Mouse (Mus musculus) common myeloid progenitor, adult 5-6 weeks (primary cell): Measurements from ENCODE around the gene Dnajb7. TPM values are rescaled to one million over a fixed set of nuclear protein-coding genes. Genes with fewer than 3 reads are reported as not detected.

Experiments used
- ATAC-seq: replicated peaks from 2 replicates; pipeline ENCODE4 v1.8.0; 2016; ENCODE audit warnings: low read depth, mild to moderate bottlenecking, moderate TSS enrichment, inconsistent platforms; ENCODE audit not compliant: poor library complexity, severe bottlenecking
- total RNA-seq: library from RNA; stranded (forward); fragments of 200-1000, 187-1606 nt; gene quantifications from 2 replicates; pipeline ENCODE4 v1.2.3, GENCODE M21; 2017

Gene Dnajb7
- 0.15 TPM in 1 of 2 replicates, not detected in the other for total RNA-seq

GRCm38 (mm10) chr15:81408199-81408598 is at the start of gene Dnajb7:
Gene Dnajb7 (minus strand): TSS chr15:81408299.
- no peak for ATAC-seq

GRCm38 (mm10) chr15:81448463-81448862 is 40.4 kb upstream of the Dnajb7 start:
- peak; percentile 83 for ATAC-seq

- ATAC-seq = no peak
Observed at GRCm38 (mm10) chr15:81439236-81439635, 31.1 kb upstream of the Dnajb7 start.

GRCm38 (mm10) chr15:81438345-81438744 is 30.2 kb upstream of the Dnajb7 start:
- no peak for ATAC-seq

- ATAC-seq = no peak
Observed at GRCm38 (mm10) chr15:81431195-81431594, 23.1 kb upstream of the Dnajb7 start.

GRCm38 (mm10) chr15:81427947-81428346 is 19.8 kb upstream of the Dnajb7 start:
- no peak for ATAC-seq

- ATAC-seq = no peak
Observed at GRCm38 (mm10) chr15:81425311-81425710, 17.2 kb upstream of the Dnajb7 start.

- no peak for ATAC-seq
Observed at GRCm38 (mm10) chr15:81422156-81422681, 14.1 kb upstream of the Dnajb7 start.

- ATAC-seq = peak; percentile 71
Observed at GRCm38 (mm10) chr15:81421454-81421853, 13.4 kb upstream of the Dnajb7 start.

- ATAC-seq = no peak
Observed at GRCm38 (mm10) chr15:81418065-81418464, 10.0 kb upstream of the Dnajb7 start.

- peak; percentile 80 for ATAC-seq
Observed at GRCm38 (mm10) chr15:81416763-81417310, 8.7 kb upstream of the Dnajb7 start.

GRCm38 (mm10) chr15:81405008-81405407 is 3.1 kb downstream of the Dnajb7 start:
- ATAC-seq = no peak

GRCm38 (mm10) chr15:81399638-81400315 is 8.3 kb downstream of the Dnajb7 start, which contains the start of the genes St13 and Xpnpep3:
Gene St13 (minus strand): TSS chr15:81400077.
Gene Xpnpep3 (plus strand): TSS chr15:81400138.
- peak; percentile 96 for ATAC-seq

- ATAC-seq = no peak; the same call in 1 of the 2 replicates
Observed at GRCm38 (mm10) chr15:81399297-81399637, 8.8 kb downstream of the Dnajb7 start.

- no peak for ATAC-seq
Observed at GRCm38 (mm10) chr15:81398189-81398588, 9.9 kb downstream of the Dnajb7 start.

- no peak for ATAC-seq
Observed at GRCm38 (mm10) chr15:81394211-81394915, 13.7 kb downstream of the Dnajb7 start.

GRCm38 (mm10) chr15:81392997-81393396 is 15.1 kb downstream of the Dnajb7 start:
- ATAC-seq = peak; percentile 68

- ATAC-seq = no peak
Observed at GRCm38 (mm10) chr15:81386327-81386726, 21.8 kb downstream of the Dnajb7 start.

- ATAC-seq = no peak
Observed at GRCm38 (mm10) chr15:81378845-81379244, 29.3 kb downstream of the Dnajb7 start.

- no peak for ATAC-seq
Observed at GRCm38 (mm10) chr15:81374621-81375020, 33.5 kb downstream of the Dnajb7 start.

GRCm38 (mm10) chr15:81370356-81370755 is 37.7 kb downstream of the Dnajb7 start:
- ATAC-seq = no peak
